Mouse (Mus musculus): ENCODE results near the gene Slc43a2. TPM values are rescaled to one million over a fixed set of nuclear protein-coding genes. Genes with fewer than 3 reads are reported as not detected.

Slc43a2 gene
- polyA plus RNA-seq (2017; shearing (Covaris generic)): 51.2 TPM

DNA sequence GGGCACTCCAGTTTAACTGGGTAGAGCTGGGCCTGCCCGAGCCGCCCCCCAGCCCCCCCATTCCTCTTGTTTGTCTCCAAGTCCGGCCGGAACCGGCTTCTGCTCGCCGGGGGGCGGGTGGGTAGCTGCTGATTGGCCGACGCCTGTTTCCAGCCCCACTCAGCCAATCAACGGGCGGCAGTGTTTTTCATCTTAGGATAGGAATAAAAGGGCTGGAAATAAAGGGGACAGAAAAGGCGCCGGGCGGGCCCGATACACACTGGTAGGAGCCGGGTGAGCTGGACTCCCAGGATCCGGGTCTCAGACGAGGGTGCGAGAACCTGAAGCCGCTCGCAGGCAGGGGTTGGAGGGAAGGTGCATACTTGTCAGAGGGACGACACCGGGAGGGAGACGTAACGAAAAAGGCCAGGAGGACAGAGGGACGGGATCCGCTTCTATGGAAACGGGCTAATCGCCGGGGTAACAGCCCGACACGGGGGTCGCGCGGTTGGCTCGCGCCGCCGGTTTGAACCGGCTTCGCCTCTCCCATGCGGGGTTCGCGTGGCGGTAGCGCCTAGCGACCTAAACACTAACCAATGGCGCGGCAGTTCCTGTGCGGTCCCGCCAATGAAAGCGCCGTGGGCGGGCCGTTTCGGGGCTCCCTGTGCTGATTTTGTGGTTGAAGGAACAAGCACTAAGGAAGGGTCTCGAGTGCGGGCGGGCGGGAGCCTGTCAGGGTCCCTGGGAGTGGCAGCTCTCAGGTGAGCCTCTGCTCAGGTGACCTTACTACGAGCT lies at the start of gene Slc43a2:
Gene Slc43a2 (plus strand): TSS at position 226 of the 774 bp plus-strand sequence.

GRCm38 (mm10) chr11:75486601-75487285 lies 44.8 kb upstream of the Slc43a2 start, which contains the start of gene Prpf8:
TSS of gene Prpf8 (plus strand) at chr11:75486816.

GRCm38 (mm10) chr11:75509741-75510626 lies 21.5 kb upstream of the Slc43a2 start, which contains the start of gene Rilp:
TSS of gene Rilp (plus strand) at chr11:75510094.

GRCm38 (mm10) chr11:75513336-75513735 lies 18.2 kb upstream of the Slc43a2 start, which contains the start of gene Scarf1:
TSS of gene Scarf1 (plus strand) at chr11:75513540.

GRCm38 (mm10) chr11:75587493-75588284 lies 56.2 kb downstream of the Slc43a2 start, which contains the start of gene Pitpna:
TSS of gene Pitpna (plus strand) at chr11:75588097.

Other genes starting within 250 kb of the Slc43a2 start
- gene Rpa1, start 183.4 kb upstream of the Slc43a2 start, polyA plus RNA-seq (2017; shearing (Covaris generic)): 152 TPM
- 30.3 TPM for gene Smyd4, start 183.3 kb upstream of the Slc43a2 start, polyA plus RNA-seq (2017; shearing (Covaris generic))
- gene Serpinf1, start 109.0 kb upstream of the Slc43a2 start, polyA plus RNA-seq (2017; shearing (Covaris generic)): 4.4 TPM
- gene Serpinf2, start 92.1 kb upstream of the Slc43a2 start, polyA plus RNA-seq (2017; shearing (Covaris generic)): not detected
- gene Wdr81, start 77.0 kb upstream of the Slc43a2 start, polyA plus RNA-seq (2017; shearing (Covaris generic)): 20.5 TPM
- 7.0 TPM for gene Tlcd2, start 70.0 kb upstream of the Slc43a2 start, polyA plus RNA-seq (2017; shearing (Covaris generic))
- 73.0 TPM for gene Prpf8, start 44.9 kb upstream of the Slc43a2 start, polyA plus RNA-seq (2017; shearing (Covaris generic))
- gene Rilp, start 21.6 kb upstream of the Slc43a2 start, polyA plus RNA-seq (2017; shearing (Covaris generic)): not detected
- gene Scarf1, start 18.2 kb upstream of the Slc43a2 start, polyA plus RNA-seq (2017; shearing (Covaris generic)): 0.65 TPM
- 36.6 TPM for gene Pitpna, start 56.4 kb downstream of the Slc43a2 start, polyA plus RNA-seq (2017; shearing (Covaris generic))
- 151 TPM for gene Inpp5k, start 99.3 kb downstream of the Slc43a2 start, polyA plus RNA-seq (2017; shearing (Covaris generic))
- 32.2 TPM for gene Myo1c, start 118.8 kb downstream of the Slc43a2 start, polyA plus RNA-seq (2017; shearing (Covaris generic))
- gene Crk, start 147.6 kb downstream of the Slc43a2 start, polyA plus RNA-seq (2017; shearing (Covaris generic)): 9.6 TPM
- 223 TPM for gene Ywhae, start 201.2 kb downstream of the Slc43a2 start, polyA plus RNA-seq (2017; shearing (Covaris generic))